Mouse (Mus musculus): Measurements from ENCODE around the gene Slain2. TPM values are rescaled to one million over a fixed set of nuclear protein-coding genes. Genes with fewer than 3 reads are reported as not detected.
A peak's percentile ranks its signal among the peaks of the same experiment; 100 is the strongest.

The Slain2 gene
- total RNA-seq (2021), result 10 to 100 TPM; 57.1 to 66.7 TPM

GRCm38 (mm10) chr5:72913648-72914557 lies at the start of gene Slain2:
Gene Slain2, plus strand, starts transcription at chr5:72914304.
- peak; percentile 99 for DNase-seq
- intact Hi-C loops (cut with DNase I), result no loop called here

- intact Hi-C loops (cut with DNase I), result no loop called here
- DNase-seq, result no peak
Observed at GRCm38 (mm10) chr5:72864654-72865178, 49.4 kb upstream of the Slain2 start.

GRCm38 (mm10) chr5:72866260-72866905 lies 47.7 kb upstream of the Slain2 start:
- intact Hi-C loops (cut with DNase I), result no loop called here
- DNase-seq, result no peak

- DNase-seq, result no peak
- intact Hi-C loops (cut with DNase I), result no loop called here
Observed at GRCm38 (mm10) chr5:72867036-72867672, 47.0 kb upstream of the Slain2 start.

- intact Hi-C loops (cut with DNase I), result no loop called here
- DNase-seq, result peak; percentile 92
Observed at GRCm38 (mm10) chr5:72868091-72868875, 45.8 kb upstream of the Slain2 start, which contains the start of gene Tec. Gene Tec, minus strand, starts transcription at chr5:72868483.

GRCm38 (mm10) chr5:72869779-72870608 lies 44.1 kb upstream of the Slain2 start:
- intact Hi-C loops (cut with DNase I), result no loop called here
- DNase-seq, result no peak

GRCm38 (mm10) chr5:72871114-72871513 lies 43.0 kb upstream of the Slain2 start:
- intact Hi-C loops (cut with DNase I), result no loop called here
- DNase-seq, result no peak

- intact Hi-C loops (cut with DNase I), result no loop called here
- DNase-seq, result no peak
Observed at GRCm38 (mm10) chr5:72879736-72880135, 34.4 kb upstream of the Slain2 start.

GRCm38 (mm10) chr5:72881748-72882411 lies 32.2 kb upstream of the Slain2 start:
- intact Hi-C loops (cut with DNase I), result no loop called here
- no peak for DNase-seq

GRCm38 (mm10) chr5:72882412-72882765 lies 31.7 kb upstream of the Slain2 start:
- intact Hi-C loops (cut with DNase I), result no loop called here
- DNase-seq, result no peak

GRCm38 (mm10) chr5:72883706-72884105 lies 30.4 kb upstream of the Slain2 start:
- intact Hi-C loops (cut with DNase I), result no loop called here
- no peak for DNase-seq

GRCm38 (mm10) chr5:72886458-72887222 lies 27.5 kb upstream of the Slain2 start:
- DNase-seq, result no peak
- intact Hi-C loops (cut with DNase I), result no loop called here

- DNase-seq, result no peak
- intact Hi-C loops (cut with DNase I), result no loop called here
Observed at GRCm38 (mm10) chr5:72888260-72888659, 25.8 kb upstream of the Slain2 start.

GRCm38 (mm10) chr5:72891534-72891933 lies 22.6 kb upstream of the Slain2 start:
- intact Hi-C loops (cut with DNase I), result no loop called here
- DNase-seq, result peak; percentile 31

- intact Hi-C loops (cut with DNase I), result no loop called here
- no peak for DNase-seq
Observed at GRCm38 (mm10) chr5:72893987-72894386, 20.1 kb upstream of the Slain2 start.

GRCm38 (mm10) chr5:72895261-72895660 lies 18.8 kb upstream of the Slain2 start:
- intact Hi-C loops (cut with DNase I), result no loop called here
- no peak for DNase-seq

GRCm38 (mm10) chr5:72896478-72897279 lies 17.4 kb upstream of the Slain2 start:
- intact Hi-C loops (cut with DNase I), result no loop called here

More at GRCm38 (mm10) chr5:72896478-72897279, 17.4 kb upstream of the Slain2 start:
- no peak for DNase-seq

Data from left cerebral cortex, postnatal 4 days (tissue).